Mouse (Mus musculus) kidney, adult 2 months (tissue): ENCODE results near the gene Hpcal4. TPM values are rescaled to one million over a fixed set of nuclear protein-coding genes. Genes with fewer than 3 reads are reported as not detected.

Experiments used
- DNase-seq: peaks from one replicate; pipeline ENCODE4 v3.0.0; 2021
- H3K27ac ChIP-seq: fragments of 200-500 bp; 2 replicates; pipeline ENCODE4 v1.5.1; 2012; ENCODE audit warnings: low read depth, low read length, control low read depth, inconsistent platforms; ENCODE audit not compliant: insufficient read depth
- H3K27me3 ChIP-seq: fragments of 200-500 bp; replicated peaks from 2 replicates; pipeline ENCODE4 v1.6.1; 2012; ENCODE audit warnings: mild to moderate bottlenecking, moderate library complexity, low read length, inconsistent platforms; ENCODE audit not compliant: control insufficient read depth, insufficient read depth
- H3K36me3 ChIP-seq: fragments of 200-500 bp; 2 replicates; pipeline ENCODE4 v1.6.1; 2012; ENCODE audit warnings: mild to moderate bottlenecking, moderate library complexity, low read length, inconsistent platforms; ENCODE audit not compliant: control insufficient read depth, insufficient read depth
- H3K4me1 ChIP-seq: fragments of 200-500 bp; 2 replicates; pipeline ENCODE4 v1.6.1; 2011; ENCODE audit warnings: low read length; ENCODE audit not compliant: control insufficient read depth, insufficient read depth
- H3K4me3 ChIP-seq: fragments of 200-500 bp; 2 replicates; pipeline ENCODE4 v1.5.1; 2011; ENCODE audit warnings: mild to moderate bottlenecking, low read depth, low read length, control low read depth; ENCODE audit not compliant: insufficient read depth
- CTCF ChIP-seq: fragments of 200-500 bp; conservative IDR thresholded peaks from 2 replicates; pipeline ENCODE4 v1.5.1; 2011; ENCODE audit warnings: low read depth, mild to moderate bottlenecking, control low read depth, low read length, moderate library complexity, mixed read lengths; ENCODE audit not compliant: insufficient read depth, insufficient read length
- POLR2A ChIP-seq: fragments of 200-500 bp; IDR thresholded peaks from one replicate; pipeline ENCODE4 v1.6.1; 2011; ENCODE audit warnings: low read depth, low read length, control low read depth
- WGBS: fragments of 180-500 bp; shearing (Covaris S2); methylation state at CpG from one replicate; pipeline ENCODE4 v1.1.7; 2018; 5-methylcytosine and 5-hydroxymethylcytosine counted together
- polyA plus RNA-seq: library from polyadenylated mRNA; depleted of rRNA; stranded (reverse); fragments of >200 nt; gene quantifications from 2 replicates; pipeline ENCODE4 v1.2.3, GENCODE M21; 2012

Gene Hpcal4
- polyA plus RNA-seq, 1 experiment, result 0.83 TPM

DNA sequence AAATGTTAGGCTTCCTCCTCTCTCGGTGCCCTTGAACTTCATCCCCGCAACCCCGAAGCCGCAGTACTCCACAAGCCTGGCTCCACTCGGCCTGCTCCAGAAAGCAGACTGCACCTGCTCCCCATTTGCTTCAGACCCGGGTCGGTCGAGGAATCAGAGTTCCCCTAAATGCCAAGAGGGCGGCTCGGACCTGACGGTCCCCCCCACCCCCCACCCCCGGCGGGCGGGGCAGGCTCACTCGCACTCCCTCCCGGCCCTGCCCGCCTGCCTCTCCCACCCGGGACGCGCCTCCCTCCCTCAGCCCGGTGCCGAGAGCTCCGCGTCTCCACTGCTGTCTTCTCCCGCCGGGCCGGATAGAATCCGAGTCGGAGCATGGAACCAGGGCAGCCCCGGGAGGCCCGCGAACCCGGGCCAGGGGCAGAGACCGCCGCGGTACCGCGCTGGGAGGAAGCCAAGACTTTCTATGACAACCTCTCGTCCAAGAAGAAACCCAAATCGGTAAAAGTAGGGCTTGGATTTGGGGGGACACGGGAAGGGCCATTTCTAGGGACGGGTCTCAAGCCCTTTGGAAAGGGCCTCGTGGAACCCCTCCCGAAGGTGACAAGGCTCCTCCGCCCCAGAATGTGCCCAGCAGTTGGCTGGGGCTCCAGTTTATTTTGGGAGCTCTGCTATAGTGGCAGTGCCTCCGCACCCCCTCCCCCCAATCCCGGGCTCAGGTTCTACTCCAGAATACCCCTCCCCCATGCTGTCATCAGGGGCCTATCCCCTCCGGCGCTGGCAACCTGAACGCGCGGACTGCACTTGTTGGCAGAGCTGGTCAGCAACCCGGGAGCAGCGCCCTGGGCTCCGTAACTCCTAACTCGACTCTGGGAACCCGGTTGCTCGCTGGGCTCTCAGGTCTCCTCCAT, 18.4 kb downstream of the Hpcal4 start, which contains the start of gene Nt5c1a:
Gene Nt5c1a, plus strand, starts transcription at position 319 of the 908 bp plus-strand sequence.
- Histone ChIP-seq H3K4me1 (0 out of 2 replicates have a peak, but pooled peaks cover 6% of the 10 kb centered on the region), H3K4me3 (peak within 1 kb of the TSS; percentile 1), H3K36me3 (no peaks in the 10 kb centered on the region), H3K27ac (no peak within 1 kb of the TSS), H3K27me3 (peaks cover 1% of the 10 kb centered on the region; the same call in 1 of the 2 replicates)
- peak; percentile 13 for DNase-seq
- 5% methylated on average over 55 of the region's 58 CpGs for WGBS
- TF ChIP-seq POLR2A, result no peak
- TF ChIP-seq CTCF, result no peak

GRCm38 (mm10) chr4:123202094-123202420, 19.0 kb downstream of the Hpcal4 start:
- Histone ChIP-seq H3K36me3 (no peaks in the 10 kb centered on the region), H3K4me1 (0 out of 2 replicates have a peak, but pooled peaks cover 3% of the 10 kb centered on the region), H3K27ac (no peak overlapping the region), H3K27me3 (peaks cover 1% of the 10 kb centered on the region; the same call in 1 of the 2 replicates), H3K4me3 (no peak overlapping the region)
- 31% methylated on average over 8 of the region's 8 CpGs for WGBS
- no peak for DNase-seq
- TF ChIP-seq POLR2A (no peak), CTCF (no peak)

DNA sequence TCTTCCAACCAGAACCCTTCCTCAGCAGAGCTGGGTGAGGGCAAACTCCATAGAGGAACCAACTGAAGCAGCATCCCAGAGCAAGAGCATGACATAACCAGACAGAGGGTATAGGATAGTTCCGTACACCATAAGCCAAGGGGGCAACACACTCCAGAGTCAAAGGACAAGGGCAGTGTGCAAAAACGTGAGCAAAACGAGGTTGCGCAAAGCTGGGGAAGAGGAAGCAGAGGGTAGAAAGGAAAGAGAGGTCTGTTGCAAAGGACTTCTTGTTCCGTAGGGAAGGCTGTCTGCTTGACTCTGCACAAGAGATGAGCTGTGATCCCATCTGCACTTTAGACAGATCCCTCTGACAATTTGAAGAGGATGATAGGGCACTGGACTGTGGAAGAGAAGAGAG, 24.3 kb downstream of the Hpcal4 start:
- no peaks in the 10 kb centered on the region for H3K36me3 ChIP-seq
- no peak overlapping the region for H3K4me3 ChIP-seq
- H3K4me1 ChIP-seq, result no peaks in the 10 kb centered on the region
- TF ChIP-seq POLR2A (no peak), CTCF (no peak)
- H3K27me3 ChIP-seq, result no peaks in the 10 kb centered on the region
- no peak overlapping the region for H3K27ac ChIP-seq
- no peak for DNase-seq
- WGBS, result 68% methylated on average over 5 of the region's 5 CpGs

DNA sequence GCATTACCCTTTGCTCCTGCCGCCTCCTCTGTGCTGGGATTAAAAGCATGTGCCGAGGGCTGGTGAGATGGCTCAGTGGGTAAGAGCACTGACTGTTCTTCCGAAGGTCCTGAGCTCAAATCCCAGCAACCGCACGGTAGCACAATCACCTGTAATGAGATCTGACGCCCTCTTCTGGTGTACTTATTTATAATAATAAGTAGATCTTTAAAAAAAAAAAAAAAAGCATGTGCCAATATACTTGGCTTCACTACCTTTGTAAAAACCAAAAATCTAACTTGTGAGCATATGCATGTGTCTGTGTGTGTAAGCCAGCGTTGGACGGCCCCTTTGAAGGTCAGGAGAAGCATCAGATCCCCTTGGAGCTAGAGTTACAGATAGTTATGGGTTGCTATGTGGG, 28.0 kb downstream of the Hpcal4 start:
- Histone ChIP-seq H3K4me1 (no peaks in the 10 kb centered on the region), H3K36me3 (no peaks in the 10 kb centered on the region), H3K27me3 (no peaks in the 10 kb centered on the region), H3K4me3 (no peak overlapping the region), H3K27ac (no peak overlapping the region)
- TF ChIP-seq POLR2A (no peak), CTCF (no peak)
- WGBS, result 58% methylated on average over 8 of the region's 8 CpGs
- DNase-seq, result no peak

GRCm38 (mm10) chr4:123211453-123211852, 28.4 kb downstream of the Hpcal4 start:
- Histone ChIP-seq H3K27ac (no peak overlapping the region), H3K4me3 (no peak overlapping the region), H3K27me3 (no peaks in the 10 kb centered on the region), H3K4me1 (no peaks in the 10 kb centered on the region), H3K36me3 (no peaks in the 10 kb centered on the region)
- 52% methylated on average over 5 of the region's 5 CpGs for WGBS
- TF ChIP-seq CTCF (no peak), POLR2A (no peak)
- peak; percentile 14 for DNase-seq

DNA sequence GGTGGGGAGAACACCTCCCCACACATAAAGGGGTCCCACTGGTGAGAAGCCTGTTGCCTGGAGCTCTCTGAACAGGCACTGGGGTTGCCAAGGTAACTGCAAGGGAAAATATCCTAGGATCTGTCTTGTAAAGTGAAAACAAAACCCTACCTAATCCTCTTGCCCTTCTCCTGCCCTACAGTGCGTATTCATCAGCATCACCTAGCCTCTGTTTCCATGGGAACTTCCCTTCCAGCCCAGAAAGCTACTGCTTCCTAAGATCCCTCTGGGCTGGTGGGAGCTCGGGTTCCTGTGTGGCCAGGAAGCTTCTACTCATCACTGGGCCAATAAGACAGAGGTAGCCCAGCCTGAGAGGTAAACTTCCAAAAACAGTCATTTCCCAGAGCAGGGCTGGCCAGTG, 29.3 kb downstream of the Hpcal4 start:
- 63% methylated on average over 2 of the region's 2 CpGs for WGBS
- no peak overlapping the region for H3K27ac ChIP-seq
- no peak overlapping the region for H3K4me3 ChIP-seq
- TF ChIP-seq POLR2A, result no peak
- TF ChIP-seq CTCF, result no peak
- H3K27me3 ChIP-seq, result no peaks in the 10 kb centered on the region
- DNase-seq, result no peak
- no peaks in the 10 kb centered on the region for H3K4me1 ChIP-seq
- no peaks in the 10 kb centered on the region for H3K36me3 ChIP-seq

DNA sequence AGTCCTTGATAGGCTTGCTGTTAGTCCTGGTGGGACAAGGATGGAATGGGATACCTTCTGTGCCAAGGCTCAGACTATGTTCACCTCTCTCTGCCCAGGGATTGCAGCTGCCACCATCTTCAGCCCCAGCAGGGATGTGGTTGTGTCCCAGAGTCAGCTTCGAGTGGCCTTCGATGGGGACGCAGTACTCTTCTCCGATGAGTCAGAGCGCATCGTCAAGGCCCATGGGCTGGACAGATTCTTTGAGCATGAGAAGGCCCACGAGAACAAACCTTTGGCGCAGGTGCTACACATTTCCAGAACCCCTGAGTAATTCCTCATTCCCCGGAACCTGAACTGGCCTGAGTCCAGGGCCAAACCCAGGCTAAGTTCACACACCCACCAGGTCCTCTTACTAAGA, 30.9 kb downstream of the Hpcal4 start:
- Histone ChIP-seq H3K36me3 (no peaks in the 10 kb centered on the region), H3K4me1 (no peaks in the 10 kb centered on the region), H3K4me3 (no peak overlapping the region), H3K27me3 (no peaks in the 10 kb centered on the region), H3K27ac (no peak overlapping the region)
- 91% methylated on average over 9 of the region's 9 CpGs for WGBS
- no peak for DNase-seq
- TF ChIP-seq POLR2A, result no peak
- TF ChIP-seq CTCF, result no peak
